Mouse (Mus musculus): Measurements from ENCODE around the gene Stx3.

DNA sequence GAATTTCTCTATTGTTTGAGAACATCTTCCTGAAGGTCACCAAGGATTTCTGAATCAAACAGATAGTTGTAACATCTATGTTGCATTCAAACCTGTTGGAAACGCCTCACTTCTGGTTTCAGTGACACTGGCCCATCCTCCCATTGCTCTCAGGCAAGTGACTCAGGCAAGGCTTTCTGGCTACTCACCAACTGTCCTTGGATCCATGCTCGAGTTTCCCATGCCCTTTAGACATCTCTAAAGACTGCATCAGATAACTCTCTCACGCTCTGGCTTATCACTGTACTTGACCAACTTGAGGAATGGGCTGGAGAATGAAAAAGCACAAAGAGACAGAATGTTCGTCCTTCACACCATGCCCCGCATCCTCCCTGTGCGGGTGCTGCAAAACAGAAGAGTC, 37.3 kb upstream of the Stx3 start:
- TF ChIP-seq POLR2A (IDR thresholded peaks at IDR 0.05; ENCODE audit: borderline replicate concordance, insufficient read depth, low read length), result no peak
- no peak for TF ChIP-seq CTCF (IDR thresholded peaks at IDR 0.05; ENCODE audit: borderline replicate concordance, insufficient read depth, low read depth, low read length)
